Mouse (Mus musculus) heart, postnatal 25 days (tissue): ENCODE results near the gene Zfp697. TPM values are rescaled to one million over a fixed set of nuclear protein-coding genes. Genes with fewer than 3 reads are reported as not detected.
"Not testable (repeated sequence)": the region's sequence is repeated elsewhere in the genome, so short reads cannot be mapped to it uniquely, and the experiment has no call there.

Experiments used
- DNase-seq: peaks from one replicate; pipeline ENCODE4 v3.0.0; 2022; ENCODE audit warnings: low spot score
- intact Hi-C: fragments of 180-260 bp; cut with DNase I; formaldehyde crosslinking; loops from one replicate; pipeline ENCODE4 v1.15.1; 2025
- total RNA-seq, 2 experiments: library from RNA; stranded (reverse); gene quantifications; 2 replicates each; pipeline ENCODE4 v1.2.3; 2021

The Zfp697 gene
- total RNA-seq, 2 experiments from 2014 or later: 5.6 to 6.8 TPM

DNA sequence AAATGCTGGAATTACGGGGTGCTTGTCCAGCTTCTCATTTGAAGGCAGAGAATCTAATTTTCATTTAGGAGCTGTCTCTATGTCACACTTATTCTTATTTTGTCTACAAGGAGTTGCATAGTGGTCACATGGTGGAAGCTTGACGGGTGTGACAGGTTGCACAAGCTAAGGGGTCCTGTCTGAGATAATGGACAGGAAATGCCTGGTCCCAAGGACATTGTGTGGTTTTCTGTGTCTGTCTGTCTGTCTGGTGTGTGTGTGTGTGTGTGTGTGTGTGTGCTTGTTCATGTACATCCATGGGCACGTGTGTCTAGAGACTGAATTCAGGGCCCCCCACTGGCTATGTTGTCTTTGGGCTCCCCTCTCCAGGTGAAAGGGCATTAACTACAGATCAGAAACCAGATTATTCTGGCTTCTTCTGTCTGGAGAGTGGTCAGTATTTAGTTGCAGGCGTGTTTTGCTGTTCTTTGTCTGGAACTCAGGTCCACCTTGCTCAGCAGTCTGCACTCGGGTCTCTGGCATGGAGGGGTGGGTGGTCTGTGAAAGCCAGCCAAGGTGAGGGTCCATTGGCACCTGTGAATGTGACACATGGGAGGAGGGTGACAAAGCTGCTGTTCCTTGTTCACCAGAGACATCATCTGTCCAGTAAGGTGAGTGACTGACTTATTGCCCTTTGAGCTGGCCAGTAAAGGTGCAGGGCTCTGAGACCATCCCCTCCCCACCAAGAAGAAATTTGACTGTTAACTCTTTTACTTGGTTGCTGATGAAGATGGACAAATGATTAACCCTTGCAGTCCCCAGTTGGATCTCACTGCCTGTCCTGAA, 34.4 kb downstream of the Zfp697 start:
- intact Hi-C loops: loop anchor here (5.0 kb wide), 1 partner anchor 34 kb away; the partner anchor contains the start of gene Zfp697
- no peak for DNase-seq

DNA sequence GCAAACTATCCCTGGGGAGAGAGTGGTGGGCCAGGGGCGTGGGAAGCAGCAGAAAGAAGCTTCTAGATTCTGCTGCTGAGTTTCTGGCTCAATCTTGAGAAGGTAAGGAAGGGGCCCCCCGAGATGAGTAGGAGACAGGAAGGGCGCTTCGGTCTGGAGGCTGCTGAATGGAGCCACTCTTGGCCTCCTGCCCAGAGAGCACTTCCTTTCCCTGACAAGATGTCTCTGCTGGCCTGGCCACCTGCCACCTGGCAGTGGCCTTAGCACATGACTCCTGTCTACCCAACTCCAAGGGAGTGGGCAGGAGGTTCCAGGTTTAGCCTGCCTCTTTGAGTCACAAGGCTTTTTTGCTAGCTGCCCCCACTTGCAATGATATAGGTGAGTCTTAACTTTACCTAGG, 35.1 kb downstream of the Zfp697 start:
- peak; percentile 85 for DNase-seq
- intact Hi-C loops: loop anchor here (5.0 kb wide), 1 partner anchor 35 kb away; the partner anchor contains the start of gene Zfp697

DNA sequence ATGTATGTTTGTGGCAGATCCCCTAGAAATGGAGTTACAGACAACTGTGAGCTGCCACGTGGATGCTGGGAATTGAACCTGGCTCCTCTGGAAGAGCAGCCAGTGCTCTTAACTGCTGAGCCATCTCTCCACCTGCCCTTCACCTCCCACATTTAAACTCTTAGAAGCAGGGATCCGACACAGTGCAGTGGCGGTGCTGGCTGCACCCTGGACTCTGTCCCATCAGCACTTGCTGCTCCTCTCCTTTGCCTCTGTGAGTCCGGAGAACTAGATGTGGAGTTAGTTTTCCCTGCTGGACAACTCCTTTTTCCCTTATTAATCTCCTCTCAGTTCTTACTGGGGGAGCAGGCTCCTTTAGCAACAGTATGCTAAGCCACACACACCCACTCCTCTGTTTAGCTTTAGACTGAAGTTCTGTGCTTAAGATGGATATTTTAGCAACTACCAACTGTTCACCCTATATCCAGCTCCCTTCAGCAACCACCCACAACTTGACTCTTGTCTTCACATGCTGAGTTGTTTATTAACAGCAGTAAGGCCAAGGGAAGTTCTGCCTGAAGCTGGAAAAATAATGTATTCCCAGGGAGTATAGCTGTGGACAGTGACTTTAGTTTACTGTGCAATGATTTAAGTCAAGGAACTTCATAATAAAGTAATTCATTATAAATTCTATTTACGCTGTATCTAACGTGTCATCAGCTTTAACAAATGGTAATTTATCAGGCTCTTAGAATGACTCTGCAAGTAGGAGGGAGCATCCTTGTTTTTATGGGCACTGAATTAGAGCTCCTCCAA, 36.9 kb downstream of the Zfp697 start:
- DNase-seq: no peak
- intact Hi-C loops: loop anchor here (5.0 kb wide), 1 partner anchor 37 kb away; the partner anchor contains the start of gene Zfp697

DNA sequence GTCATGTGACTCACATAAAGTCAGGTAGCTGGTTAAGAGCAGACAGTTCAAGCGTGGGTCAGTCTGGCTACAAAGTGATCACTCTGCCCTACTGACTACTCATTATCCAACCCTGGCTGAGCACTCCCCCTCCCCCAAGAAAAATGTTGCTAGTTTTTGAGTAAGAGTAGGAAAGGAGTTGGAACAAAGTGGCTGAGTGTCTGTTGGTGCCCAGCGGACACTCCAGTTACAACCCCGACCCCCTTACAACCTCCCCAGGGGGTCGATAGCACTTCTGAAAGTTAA, 37.5 kb downstream of the Zfp697 start:
- DNase-seq: no peak

DNA sequence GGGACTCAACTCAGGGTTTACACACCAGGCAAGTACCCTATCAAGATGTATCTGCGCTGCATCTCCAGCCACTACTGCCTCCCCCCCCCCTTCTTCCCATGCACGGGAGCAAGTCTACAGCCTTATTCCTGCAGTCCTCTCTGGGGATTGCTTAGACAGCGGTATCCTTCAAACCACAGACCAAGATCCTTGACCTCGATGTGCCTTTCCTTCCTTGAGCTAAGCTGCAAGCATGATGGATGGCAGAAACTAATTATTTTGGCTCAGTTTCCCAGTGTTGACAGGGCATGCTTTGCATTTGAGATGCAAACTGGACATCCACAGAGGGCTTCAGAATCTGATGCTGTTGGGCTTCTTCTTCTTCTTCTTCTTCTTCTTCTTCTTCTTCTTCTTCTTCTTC, 40.7 kb downstream of the Zfp697 start:
- DNase-seq: no peak
- intact Hi-C loops: no loop called here

More for the DNA sequence above, 37.5 kb downstream of the Zfp697 start:
- intact Hi-C loops: loop anchor here (5.0 kb wide), 1 partner anchor 37 kb away; the partner anchor contains the start of gene Zfp697

DNA sequence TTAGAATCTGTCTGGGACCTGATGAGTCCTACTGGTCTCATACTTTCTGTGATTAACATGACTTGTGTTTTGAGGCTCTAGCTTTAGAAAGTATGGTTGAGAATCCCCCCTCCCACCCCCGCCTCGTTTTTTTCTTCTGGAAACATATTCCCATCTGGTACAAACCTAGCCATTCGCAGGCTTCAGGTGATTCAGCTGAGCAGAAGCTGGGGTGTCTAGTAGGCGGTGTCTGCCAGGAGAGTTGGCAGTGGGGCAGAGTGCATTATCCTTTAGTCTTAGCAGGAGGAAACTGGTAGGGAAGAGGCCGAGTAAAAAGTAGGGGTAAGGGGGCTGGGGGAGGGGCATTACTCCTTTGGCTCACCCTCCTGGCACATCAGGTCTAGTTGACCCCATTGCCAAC, 44.5 kb downstream of the Zfp697 start:
- DNase-seq: no peak
- intact Hi-C loops: no loop called here

DNA sequence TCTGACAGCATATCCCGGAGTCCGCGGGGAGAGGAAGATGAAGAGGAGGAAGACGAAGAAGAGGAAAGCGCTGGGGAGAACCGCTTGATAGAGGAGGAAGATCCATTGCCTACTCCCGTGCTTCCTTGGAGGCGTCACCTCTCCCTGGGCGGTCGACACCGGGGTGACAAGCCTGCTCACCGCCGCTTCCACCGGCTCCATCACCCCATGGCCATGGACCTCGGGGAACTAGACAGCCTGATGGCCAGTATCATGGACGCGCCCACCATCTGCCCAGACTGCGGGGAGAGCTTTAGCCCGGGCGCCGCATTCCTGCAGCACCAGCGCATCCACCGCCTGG, 45.0 kb downstream of the Zfp697 start:
- DNase-seq: no peak
- intact Hi-C loops: no loop called here

DNA sequence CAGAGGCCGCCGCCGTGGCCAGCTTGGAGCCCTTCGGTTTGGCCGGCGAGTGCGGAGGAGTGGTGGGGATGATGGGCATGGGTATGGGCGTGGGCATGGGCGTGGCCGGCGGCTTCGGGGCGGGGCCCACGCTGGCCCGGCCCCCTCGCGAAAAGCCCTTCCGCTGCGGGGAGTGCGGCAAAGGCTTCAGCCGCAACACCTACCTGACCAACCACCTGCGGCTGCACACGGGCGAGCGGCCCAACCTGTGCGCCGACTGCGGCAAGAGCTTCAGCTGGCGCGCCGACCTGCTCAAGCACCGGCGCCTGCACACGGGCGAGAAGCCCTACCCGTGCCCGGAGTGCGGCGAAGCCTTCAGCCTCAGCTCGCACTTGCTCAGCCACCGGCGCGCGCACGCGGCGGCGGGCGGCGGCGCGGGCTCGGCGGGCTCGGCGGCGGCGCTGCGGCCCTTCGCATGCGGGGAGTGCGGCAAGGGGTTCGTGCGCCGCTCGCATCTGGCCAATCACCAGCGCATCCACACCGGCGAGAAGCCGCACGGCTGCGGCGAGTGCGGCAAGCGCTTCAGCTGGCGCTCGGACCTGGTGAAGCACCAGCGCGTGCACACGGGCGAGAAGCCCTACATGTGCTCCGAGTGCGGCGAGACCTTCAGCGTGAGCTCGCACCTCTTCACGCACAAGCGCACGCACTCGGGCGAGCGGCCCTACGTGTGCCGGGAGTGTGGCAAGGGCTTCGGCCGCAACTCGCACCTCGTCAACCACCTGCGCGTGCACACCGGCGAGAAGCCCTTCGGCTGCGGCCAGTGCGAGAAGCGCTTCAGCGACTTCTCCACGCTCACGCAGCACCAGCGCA, 45.6 kb downstream of the Zfp697 start:
- peak; percentile 51 for DNase-seq
- intact Hi-C loops: no loop called here

DNA sequence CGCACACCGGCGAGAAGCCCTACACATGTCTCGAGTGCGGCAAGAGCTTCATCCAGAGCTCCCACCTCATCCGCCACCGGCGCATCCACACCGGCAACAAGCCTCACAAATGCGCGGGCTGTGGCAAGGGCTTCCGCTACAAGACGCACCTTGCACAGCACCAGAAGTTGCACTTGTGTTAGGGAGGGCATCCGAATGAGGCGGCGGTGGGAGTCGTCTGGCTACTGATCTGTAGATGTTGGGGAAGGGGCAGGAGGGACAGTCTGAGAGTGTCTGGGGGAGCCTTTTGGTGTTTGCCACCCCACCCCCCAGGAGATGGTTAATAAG, 46.2 kb downstream of the Zfp697 start:
- intact Hi-C loops: no loop called here

DNA sequence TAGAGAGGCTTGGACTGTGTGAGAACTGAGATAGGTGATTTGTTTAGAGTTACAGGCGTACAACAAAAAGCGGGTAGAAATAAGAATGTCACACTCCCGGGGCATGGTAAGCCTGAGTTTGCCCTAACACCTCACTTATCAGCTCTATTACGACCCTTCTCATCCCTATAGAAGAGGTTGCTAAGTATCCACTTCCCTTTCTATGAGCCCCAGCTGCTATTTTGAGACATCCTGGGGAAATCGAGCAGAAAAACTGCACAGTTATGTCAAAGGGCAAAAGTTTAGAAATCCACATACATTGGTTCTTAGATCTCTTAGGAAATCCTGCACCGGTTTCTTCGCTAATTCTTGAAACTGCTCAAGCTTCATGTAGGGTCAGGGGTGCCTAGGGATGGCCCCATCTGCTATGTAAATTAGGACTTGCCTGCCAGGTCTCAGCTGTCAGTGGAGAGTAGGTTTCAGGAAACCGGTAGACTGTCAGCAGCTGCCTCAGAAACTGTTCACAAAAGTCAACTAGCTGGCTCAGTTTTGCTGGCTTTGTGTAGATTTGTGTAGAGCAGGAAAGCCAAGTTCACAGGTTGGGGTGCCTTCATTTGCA, 46.8 kb downstream of the Zfp697 start:
- intact Hi-C loops: no loop called here
- no peak for DNase-seq

More for the DNA sequence above, 46.2 kb downstream of the Zfp697 start:
- DNase-seq: no peak

DNA sequence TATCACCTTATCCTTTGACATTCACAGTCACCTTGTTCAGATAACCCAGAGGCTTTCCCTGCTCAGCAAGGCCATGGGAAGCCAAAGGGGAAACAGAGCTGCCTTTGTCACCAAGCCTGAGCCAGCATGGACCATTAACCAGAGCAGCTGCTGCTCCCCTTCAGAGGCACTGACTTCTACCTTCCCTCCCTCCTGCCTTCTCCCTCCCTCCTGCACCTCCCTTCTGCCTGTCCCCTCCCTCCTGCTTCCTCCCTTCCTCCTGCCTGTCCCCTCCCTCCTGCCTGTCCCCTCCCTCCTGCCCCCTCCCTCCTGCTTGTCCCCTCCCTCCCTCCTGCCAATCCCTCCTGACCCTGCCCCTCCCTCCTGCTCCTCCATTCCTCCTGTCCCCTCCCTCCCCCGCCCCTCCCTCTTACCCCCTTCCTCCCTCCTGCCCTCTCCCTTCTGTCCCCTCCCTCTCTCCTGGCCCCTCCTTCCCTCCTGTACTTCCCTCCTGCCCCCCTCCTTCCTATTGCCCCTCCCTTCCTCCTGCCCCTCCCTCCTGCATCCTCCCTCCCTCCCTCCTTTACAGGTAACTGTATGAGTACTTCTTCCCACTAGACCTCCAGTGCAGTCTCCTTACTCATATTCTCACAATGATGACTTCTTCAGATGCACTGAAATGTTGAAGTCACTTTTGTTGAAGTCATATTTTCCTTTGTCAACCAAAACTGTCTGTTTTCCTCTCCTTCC, 52.0 kb downstream of the Zfp697 start:
- no peak for DNase-seq
- intact Hi-C loops: no loop called here

DNA sequence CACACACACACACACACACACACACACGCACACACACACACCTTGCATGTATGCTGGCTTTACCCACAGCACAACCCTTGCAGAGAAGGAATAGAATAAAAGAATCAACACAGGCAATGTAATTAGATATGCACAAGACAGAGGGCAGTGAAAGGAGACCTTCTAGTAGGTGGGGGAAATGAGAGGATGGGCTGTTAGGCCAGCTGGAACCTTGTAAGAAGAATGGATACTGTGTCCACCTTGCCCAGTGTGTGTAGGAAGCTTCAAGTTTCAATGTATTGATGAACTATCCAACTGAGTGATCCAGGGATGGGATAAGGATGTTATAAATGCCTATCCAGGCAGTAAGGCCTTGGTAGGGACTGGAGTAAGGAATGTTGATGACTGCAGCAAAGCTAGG, 52.8 kb downstream of the Zfp697 start:
- intact Hi-C loops: no loop called here
- DNase-seq: no peak

DNA sequence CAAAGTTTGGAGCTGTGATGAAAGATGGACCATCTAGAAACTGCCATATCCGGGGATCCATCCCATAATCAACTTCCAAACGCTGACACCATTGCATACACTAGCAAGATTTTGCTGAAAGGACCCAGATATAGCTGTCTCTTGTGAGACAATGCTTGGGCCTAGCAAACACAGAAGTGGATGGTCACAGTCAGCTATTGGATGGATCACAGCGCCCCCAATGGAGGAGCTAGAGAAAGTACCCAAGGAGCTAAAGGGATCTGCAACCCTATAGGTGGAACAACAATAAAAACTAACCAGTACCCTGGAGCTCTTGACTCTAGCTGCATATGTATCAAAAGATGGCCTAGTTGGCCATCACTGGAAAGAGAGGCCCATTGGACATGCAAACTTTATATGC, 60.0 kb downstream of the Zfp697 start:
- intact Hi-C loops: loop anchor here (2.0 kb wide), 1 partner anchor 79 kb away; no protein-coding TSS in a partner anchor
- not testable (repeated sequence) for DNase-seq

DNA sequence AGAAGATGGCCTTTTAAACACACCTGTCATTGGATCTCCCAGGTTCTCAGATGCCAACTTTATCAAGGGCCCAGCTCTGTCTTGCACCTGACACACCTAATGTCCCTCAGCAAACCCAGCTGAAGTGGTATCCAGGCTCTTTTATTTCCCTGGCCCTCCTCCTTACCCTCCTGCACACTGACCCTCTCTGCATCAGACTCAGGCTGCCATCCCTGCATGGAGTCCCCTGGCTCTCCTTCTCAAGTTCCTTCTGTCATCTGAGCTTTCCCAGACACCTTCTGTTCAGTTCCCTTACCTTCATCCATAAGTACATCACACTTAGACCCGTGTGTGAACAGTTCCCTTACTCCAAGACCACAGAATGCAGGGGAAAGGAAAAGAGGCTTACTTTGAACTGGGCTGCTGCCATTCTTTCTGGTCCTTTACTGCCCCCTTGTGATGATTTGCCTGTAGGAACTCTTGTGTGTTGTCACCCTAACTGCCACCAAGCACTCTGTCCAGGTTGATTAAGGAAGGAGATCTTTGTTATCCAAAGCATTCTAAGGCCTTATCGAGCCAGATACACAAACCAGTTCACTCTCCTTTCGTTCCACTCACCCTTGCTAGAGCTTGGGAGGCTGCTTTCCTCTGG, 61.0 kb downstream of the Zfp697 start:
- not testable (repeated sequence) for DNase-seq
- intact Hi-C loops: loop anchor here (2.0 kb wide), 1 partner anchor 80 kb away; no protein-coding TSS in a partner anchor

DNA sequence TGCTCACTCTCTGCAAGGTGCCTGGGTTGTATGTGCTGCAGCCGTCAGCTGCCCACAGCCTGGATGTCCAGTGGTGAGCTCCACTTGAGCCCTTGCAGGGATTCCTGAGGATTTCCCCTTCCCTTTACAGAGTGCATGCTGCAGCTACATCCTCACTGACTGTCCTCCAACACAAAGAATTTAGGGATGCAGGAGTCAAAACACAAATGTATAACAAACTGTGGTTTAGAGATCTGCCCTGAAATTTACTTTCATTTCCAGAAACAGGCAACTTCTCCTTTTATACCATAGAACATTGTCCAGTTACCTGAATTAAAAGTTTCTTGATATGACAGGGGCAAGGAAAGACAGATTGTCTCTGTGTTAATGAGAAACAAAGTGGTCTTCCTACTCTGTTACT, 61.7 kb downstream of the Zfp697 start:
- not testable (repeated sequence) for DNase-seq
- intact Hi-C loops: loop anchor here (2.0 kb wide), 1 partner anchor 81 kb away; no protein-coding TSS in a partner anchor

DNA sequence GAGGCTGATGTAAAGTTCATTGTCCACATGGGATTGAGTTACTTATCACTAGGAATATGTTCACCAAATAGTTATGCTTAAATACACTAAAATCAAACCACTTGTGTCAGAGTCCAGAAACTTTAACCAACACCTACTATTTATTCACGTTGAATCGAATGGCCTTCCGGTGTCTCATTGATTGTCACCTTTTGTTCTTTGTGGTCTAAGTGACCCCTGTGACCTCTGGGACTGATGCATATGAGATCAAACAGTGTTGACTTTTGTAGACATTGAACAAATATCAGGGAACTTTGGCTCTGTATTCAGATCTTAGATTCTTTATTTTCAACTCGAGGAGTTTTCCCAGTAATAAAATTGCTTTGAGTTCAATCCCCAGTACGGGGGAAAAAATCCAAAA, 71.5 kb downstream of the Zfp697 start:
- intact Hi-C loops, DNase-seq: not testable (repeated sequence)

DNA sequence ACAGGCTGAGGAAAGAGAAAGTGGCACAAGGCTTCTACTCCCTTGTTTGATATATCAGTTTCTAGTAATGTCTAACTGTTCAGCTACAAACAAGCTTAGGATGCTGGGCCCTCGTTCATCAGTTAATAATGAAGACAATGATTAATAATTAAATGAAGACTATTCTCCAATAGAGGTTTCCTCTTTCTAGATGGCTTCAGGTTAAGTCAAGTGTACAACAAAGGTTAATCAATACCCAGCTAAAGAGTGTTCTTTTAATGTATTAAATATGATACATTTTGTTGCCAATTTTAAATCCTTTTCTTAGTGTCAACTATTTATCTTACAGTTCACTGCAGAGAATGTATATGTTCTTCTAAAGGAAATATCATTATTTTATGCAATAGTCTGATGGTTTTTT, 74.8 kb downstream of the Zfp697 start, which contains the start of gene Gm4450:
Gm4450 (minus strand) TSS at position 101 of the 400 bp plus-strand sequence.
- intact Hi-C loops, DNase-seq: not testable (repeated sequence)

DNA sequence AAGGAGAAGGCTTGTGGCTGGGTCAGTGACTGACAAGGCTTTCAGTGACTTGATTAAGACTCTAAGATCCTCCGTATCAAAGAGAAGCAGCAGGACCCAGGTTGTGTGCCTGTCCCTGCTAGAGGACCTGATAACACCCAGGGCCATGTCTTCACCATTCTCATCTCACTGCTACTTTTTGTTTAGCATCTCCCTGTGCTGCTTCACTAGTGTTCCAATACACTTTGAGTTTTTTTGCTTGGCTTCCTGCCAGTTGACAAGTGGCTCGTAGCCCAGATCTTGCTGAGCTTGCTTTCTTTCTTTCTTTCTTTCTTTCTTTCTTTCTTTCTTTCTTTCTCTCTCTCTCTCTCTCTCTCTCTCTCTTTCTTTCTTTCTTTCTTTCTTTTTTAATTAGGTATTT, 87.1 kb downstream of the Zfp697 start:
- intact Hi-C loops, DNase-seq: not testable (repeated sequence)

DNA sequence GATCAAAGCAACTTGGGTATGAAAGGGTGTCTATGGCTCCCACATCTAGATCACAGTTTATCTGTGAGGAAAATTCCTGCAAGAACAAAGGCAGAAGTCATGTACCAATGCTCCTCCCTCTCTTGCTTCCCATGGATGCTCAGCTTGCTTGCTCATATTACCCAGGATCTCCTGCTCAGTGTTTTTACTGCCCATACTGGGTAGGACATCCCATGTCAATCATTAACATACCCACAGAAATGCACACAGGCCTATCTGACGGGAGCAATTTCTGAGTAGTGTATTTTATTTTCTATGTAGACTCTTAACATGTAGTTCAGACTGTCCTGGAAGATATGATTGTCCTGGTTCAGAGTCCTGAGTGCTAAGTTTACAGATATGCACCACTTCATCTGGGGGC, 88.8 kb downstream of the Zfp697 start:
- intact Hi-C loops, DNase-seq: not testable (repeated sequence)
